Mouse (Mus musculus): ENCODE data around the gene Cdh3.

- TF ChIP-seq CTCF (IDR thresholded peaks at IDR 0.05; ENCODE audit: borderline replicate concordance, extremely low read depth, insufficient read depth, insufficient read length) (no peak), POLR2A (IDR thresholded peaks at IDR 0.05; ENCODE audit: borderline replicate concordance, extremely low read depth, insufficient read depth, insufficient read length, poor library complexity, severe bottlenecking) (no peak)
These were observed 59.7 kb downstream of the Cdh3 start for GRCm38 (mm10) chr8:106570386-106570785.
